In the genomic region with DNA sequence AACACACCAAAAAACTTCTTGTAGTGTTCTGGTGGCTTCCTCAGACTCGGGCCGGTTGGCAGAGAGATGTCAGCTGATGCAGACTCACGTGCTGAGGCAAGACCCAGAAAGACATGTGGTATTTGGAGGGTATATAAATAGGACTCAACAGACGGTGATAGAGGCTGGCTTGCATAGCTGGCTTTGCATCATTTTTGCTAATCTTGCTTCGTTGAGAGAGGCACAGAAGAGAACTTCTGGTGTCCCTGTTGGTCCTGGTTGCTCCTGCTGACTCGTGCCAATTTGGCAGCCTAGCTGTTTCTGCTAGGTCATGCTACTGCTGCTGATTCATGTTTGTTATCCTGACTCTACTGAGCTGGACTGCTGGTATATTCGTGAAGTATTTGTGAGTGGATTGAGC, we compare ENCODE assay signal across 7 mouse cellular contexts. TPM values are rescaled to one million over a fixed set of nuclear protein-coding genes. Genes with fewer than 3 reads are reported as not detected.
DNase-seq lines count a peak whose midpoint lies in the region; ATAC-seq and TF ChIP-seq lines count a peak whose summit lies in the region.

No protein-coding gene starts in this region.

- DNase-seq in spleen, adult 12 weeks (ENCODE audit: low spot score): peak; percentile 6
- no peak for DNase-seq in spleen, postnatal 36 days (ENCODE audit: low spot score in 2 of 2)
- DNase-seq in cerebellum, adult 9-11 months: peak; percentile 83
- DNase-seq in layer of hippocampus, adult 2 months (ENCODE audit: low spot score in 2 of 2): peak; percentile 35 to 51
- DNase-seq in lung, postnatal 10 days: no peak
- DNase-seq in ovary, postnatal 10 days (ENCODE audit: low spot score): no peak

- no peak for TF ChIP-seq CTCF in layer of hippocampus, adult 2 months (conservative IDR thresholded peaks at IDR 0.05)

- no peak for ATAC-seq in activated CD4-positive, CD25-positive, alpha-beta regulatory T cell, adult 4 months

- H3K4me3 ChIP-seq in layer of hippocampus, adult 2 months: no peak overlapping the region

- H3K27ac ChIP-seq in layer of hippocampus, adult 2 months: peak overlapping the region; percentile 53; the same call in 1 of the 2 replicates

RNA-seq across cellular contexts. Expression of a gene that starts 9.4 kb away (rescaled TPM):
- total RNA-seq in layer of hippocampus, adult 2 months (2021): 100 to 1,000 TPM; 101 TPM
- 10 to 100 TPM; 11.8 to 16.3 TPM for polyA plus RNA-seq in activated CD4-positive, CD25-positive, alpha-beta regulatory T cell, adult 4 months (2017; shearing (Covaris generic))

RNA-seq across cellular contexts. Expression of a gene that starts 28.2 kb away (rescaled TPM):
- 1 to 10 TPM; 2.5 to 2.7 TPM for total RNA-seq in layer of hippocampus, adult 2 months (2021)
- not detected for polyA plus RNA-seq in activated CD4-positive, CD25-positive, alpha-beta regulatory T cell, adult 4 months (2017; shearing (Covaris generic))

RNA-seq across cellular contexts. Expression of a gene that starts 36.1 kb away (rescaled TPM):
- 10 to 100 TPM; 76.7 to 81.8 TPM for total RNA-seq in layer of hippocampus, adult 2 months (2021)
- 10 to 100 TPM; 66.5 to 89.2 TPM for polyA plus RNA-seq in activated CD4-positive, CD25-positive, alpha-beta regulatory T cell, adult 4 months (2017; shearing (Covaris generic))

Comparison
In these comparisons a context has a peak if more than half of its experiments do, and no peak if none do; other contexts are left out.
1. DNase-seq: peak in spleen, adult 12 weeks (single experiment), cerebellum, adult 9-11 months (single experiment) and layer of hippocampus, adult 2 months (2 of 2); none in spleen, postnatal 36 days (0 of 2), lung, postnatal 10 days (single experiment) and ovary, postnatal 10 days (single experiment).